In genomic region chr5:39625037-39625473, GRCm38 (mm10) we compare ENCODE assay signal across 11 mouse cellular contexts.
DNase-seq lines count a peak whose midpoint lies in the region; ATAC-seq and TF ChIP-seq lines count a peak whose summit lies in the region.
"Had no signal": no experiment of that assay in that cellular context is flagged by ENCODE, and none has a peak within 500 bp of the region (broad histone marks: within the 10 kb centered on the region; RNA-seq: fewer than 3 reads in every experiment).

No protein-coding gene starts in this region.

- intact Hi-C loops in gastrocnemius, postnatal 14 days (cut with DNase I; ENCODE audit: low total_unique reads): no loop called here

- ATAC-seq in intestine, embryonic 15.5 days: no peak
- no peak for ATAC-seq in intestine, embryonic 16.5 days
- peak; percentile 51; the same call in 1 of the 2 replicates for ATAC-seq in midbrain, embryonic 15.5 days (replicated peaks)

- DNase-seq in cerebellum, adult 2 months: peak; percentile 51 to 71
- DNase-seq in cerebellum, postnatal 25 days: peak; percentile 51 to 70
- no peak for DNase-seq in gastrocnemius, postnatal 14 days
- DNase-seq in urinary bladder, adult 2 months (ENCODE audit: low spot score): no peak
- DNase-seq: kidney, postnatal 25 days; thymus, postnatal 36 days had no signal

- H3K9me3 ChIP-seq in intestine, embryonic 15.5 days: no peaks in the 10 kb centered on the region
- no peaks in the 10 kb centered on the region for H3K9me3 ChIP-seq in intestine, embryonic 16.5 days (ENCODE audit: control insufficient read depth, low read length)
- no peaks in the 10 kb centered on the region for H3K9me3 ChIP-seq in midbrain, embryonic 15.5 days
- H3K9me3 ChIP-seq: neural tube, embryonic 12.5 days had no signal

- TF ChIP-seq CTCF in cerebellum, adult 2 months (IDR thresholded peaks at IDR 0.05; ENCODE audit: borderline replicate concordance, insufficient read depth, low read depth, low read length): no peak

- WGBS in intestine, embryonic 15.5 days: 58% methylated on average over 8 of the region's 8 CpGs
- 56% methylated on average over 8 of the region's 8 CpGs for WGBS in intestine, embryonic 16.5 days
- WGBS in cerebellum, adult 2 months: 4% methylated on average over 8 of the region's 8 CpGs
- 36% methylated on average over 8 of the region's 8 CpGs for WGBS in midbrain, embryonic 15.5 days

- 0 out of 2 replicates have a peak overlapping the region, but pooled peaks have one; percentile 11 for H3K4me2 ChIP-seq in intestine, embryonic 15.5 days (replicated peaks)
- H3K4me2 ChIP-seq in intestine, embryonic 16.5 days (ENCODE audit: low read depth, low read length): no peak overlapping the region
- peak overlapping the region; percentile 28; the same call in 1 of the 2 replicates for H3K4me2 ChIP-seq in midbrain, embryonic 15.5 days
- H3K4me2 ChIP-seq: neural tube, embryonic 12.5 days had no signal

- H3K36me3 ChIP-seq in intestine, embryonic 15.5 days: no peaks in the 10 kb centered on the region
- no peaks in the 10 kb centered on the region for H3K36me3 ChIP-seq in intestine, embryonic 16.5 days (ENCODE audit: control insufficient read depth, insufficient read depth, low read length)
- H3K36me3 ChIP-seq in midbrain, embryonic 15.5 days (replicated peaks): no peaks in the 10 kb centered on the region
- H3K36me3 ChIP-seq: G1E; neural tube, embryonic 12.5 days had no signal

- peaks cover 7% of the 10 kb centered on the region; the same call in 1 of the 2 replicates for H3K4me1 ChIP-seq in intestine, embryonic 15.5 days (replicated peaks)
- 0 out of 2 replicates have a peak, but pooled peaks cover 3% of the 10 kb centered on the region for H3K4me1 ChIP-seq in intestine, embryonic 16.5 days (ENCODE audit: control insufficient read depth, insufficient read depth, low read length)
- H3K4me1 ChIP-seq in cerebellum, adult 2 months (ENCODE audit: control insufficient read depth, insufficient read depth, low read length): peaks cover 66% of the 10 kb centered on the region
- peaks cover 10% of the 10 kb centered on the region for H3K4me1 ChIP-seq in midbrain, embryonic 15.5 days

- no peaks in the 10 kb centered on the region for H3K27me3 ChIP-seq in intestine, embryonic 15.5 days (replicated peaks)
- no peaks in the 10 kb centered on the region for H3K27me3 ChIP-seq in intestine, embryonic 16.5 days (replicated peaks; ENCODE audit: control insufficient read depth, insufficient read depth, low read length)
- no peaks in the 10 kb centered on the region for H3K27me3 ChIP-seq in cerebellum, adult 2 months (ENCODE audit: control insufficient read depth, insufficient read depth, low read length)
- no peaks in the 10 kb centered on the region for H3K27me3 ChIP-seq in midbrain, embryonic 15.5 days (replicated peaks)
- H3K27me3 ChIP-seq: neural tube, embryonic 12.5 days had no signal

- no peak overlapping the region for H3K4me3 ChIP-seq in intestine, embryonic 15.5 days (replicated peaks)
- H3K4me3 ChIP-seq in intestine, embryonic 16.5 days (ENCODE audit: low read length): no peak overlapping the region
- H3K4me3 ChIP-seq in cerebellum, adult 2 months (replicated peaks; ENCODE audit: insufficient read depth, low read depth, low read length): peak overlapping the region; percentile 3
- no peak overlapping the region for H3K4me3 ChIP-seq in midbrain, embryonic 15.5 days
- H3K4me3 ChIP-seq: neural tube, embryonic 12.5 days had no signal

- no peak for TF ChIP-seq POLR2A in cerebellum, adult 2 months (IDR thresholded peaks at IDR 0.05; ENCODE audit: borderline replicate concordance, insufficient read depth, low read length)

- H3K9ac ChIP-seq in intestine, embryonic 15.5 days: no peak overlapping the region
- H3K9ac ChIP-seq in intestine, embryonic 16.5 days (ENCODE audit: low read depth, low read length): no peak overlapping the region
- H3K9ac ChIP-seq in midbrain, embryonic 15.5 days: peak overlapping the region; percentile 4; the same call in 1 of the 2 replicates
- H3K9ac ChIP-seq: neural tube, embryonic 12.5 days had no signal

- no peak overlapping the region for H3K27ac ChIP-seq in intestine, embryonic 15.5 days
- no peak overlapping the region for H3K27ac ChIP-seq in intestine, embryonic 16.5 days (ENCODE audit: low read length)
- peak overlapping the region; percentile 65 for H3K27ac ChIP-seq in cerebellum, adult 2 months (ENCODE audit: insufficient read depth, low read length)
- peak overlapping the region; percentile 27; the same call in 1 of the 2 replicates for H3K27ac ChIP-seq in midbrain, embryonic 15.5 days
- H3K27ac ChIP-seq: neural tube, embryonic 12.5 days had no signal

Comparison
In these comparisons a context has a peak if more than half of its experiments do, and no peak if none do; other contexts are left out.
1. H3K27ac ChIP-seq: peak in cerebellum, adult 2 months (single experiment) and midbrain, embryonic 15.5 days (single experiment); none in intestine, embryonic 15.5 days (single experiment) and intestine, embryonic 16.5 days (single experiment).
2. DNase-seq: peak in cerebellum, adult 2 months (2 of 2) and cerebellum, postnatal 25 days (2 of 2); none in gastrocnemius, postnatal 14 days (single experiment) and urinary bladder, adult 2 months (single experiment).